Mouse (Mus musculus) cerebellum, adult 2 months (tissue): ENCODE results near the gene Pde4c.

ENCODE experiments used
- CTCF ChIP-seq: fragments of 200-500 bp; IDR thresholded peaks from 2 replicates; pipeline ENCODE4 v1.5.1; 2011; ENCODE audit warnings: low read depth, mild to moderate bottlenecking, control low read depth, low read length, moderate library complexity, borderline replicate concordance; ENCODE audit not compliant: insufficient read depth
- POLR2A ChIP-seq: fragments of 200-500 bp; IDR thresholded peaks from 2 replicates; pipeline ENCODE4 v1.6.1; 2011; ENCODE audit warnings: low read length, control low read depth, borderline replicate concordance; ENCODE audit not compliant: insufficient read depth

GRCm38 (mm10) chr8:70769359-70769758, 45.8 kb downstream of the Pde4c start:
- TF ChIP-seq POLR2A (no peak), CTCF (peak; percentile 100)
